Mouse (Mus musculus) cerebellum, adult 11 months (tissue): ENCODE results near the gene Gm42421.

ENCODE experiments used
- DNase-seq: peaks from one replicate; pipeline ENCODE4 v3.0.0; 2022

Gm42421 gene

DNA sequence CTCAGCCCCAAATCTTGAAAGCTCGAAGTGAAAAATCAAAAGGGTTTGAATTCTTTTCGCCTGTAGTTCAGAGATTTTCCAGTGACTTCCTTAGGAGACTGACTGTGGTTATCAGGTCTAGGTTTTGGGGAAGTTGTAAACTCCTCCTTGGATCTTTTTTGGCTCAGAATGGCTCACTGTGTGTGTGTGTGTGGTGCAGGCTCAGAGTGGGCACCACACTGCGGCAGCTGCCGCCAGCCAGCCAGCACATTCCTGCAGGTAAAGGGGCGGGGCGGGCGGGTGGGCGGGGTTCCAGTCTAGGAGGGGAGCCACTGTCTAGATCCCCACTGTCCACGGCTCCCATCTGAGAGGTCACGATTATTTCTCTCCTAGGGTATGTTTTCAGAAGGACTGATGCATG is 13.6 kb downstream of the Gm42421 start:
- DNase-seq, result no peak

DNA sequence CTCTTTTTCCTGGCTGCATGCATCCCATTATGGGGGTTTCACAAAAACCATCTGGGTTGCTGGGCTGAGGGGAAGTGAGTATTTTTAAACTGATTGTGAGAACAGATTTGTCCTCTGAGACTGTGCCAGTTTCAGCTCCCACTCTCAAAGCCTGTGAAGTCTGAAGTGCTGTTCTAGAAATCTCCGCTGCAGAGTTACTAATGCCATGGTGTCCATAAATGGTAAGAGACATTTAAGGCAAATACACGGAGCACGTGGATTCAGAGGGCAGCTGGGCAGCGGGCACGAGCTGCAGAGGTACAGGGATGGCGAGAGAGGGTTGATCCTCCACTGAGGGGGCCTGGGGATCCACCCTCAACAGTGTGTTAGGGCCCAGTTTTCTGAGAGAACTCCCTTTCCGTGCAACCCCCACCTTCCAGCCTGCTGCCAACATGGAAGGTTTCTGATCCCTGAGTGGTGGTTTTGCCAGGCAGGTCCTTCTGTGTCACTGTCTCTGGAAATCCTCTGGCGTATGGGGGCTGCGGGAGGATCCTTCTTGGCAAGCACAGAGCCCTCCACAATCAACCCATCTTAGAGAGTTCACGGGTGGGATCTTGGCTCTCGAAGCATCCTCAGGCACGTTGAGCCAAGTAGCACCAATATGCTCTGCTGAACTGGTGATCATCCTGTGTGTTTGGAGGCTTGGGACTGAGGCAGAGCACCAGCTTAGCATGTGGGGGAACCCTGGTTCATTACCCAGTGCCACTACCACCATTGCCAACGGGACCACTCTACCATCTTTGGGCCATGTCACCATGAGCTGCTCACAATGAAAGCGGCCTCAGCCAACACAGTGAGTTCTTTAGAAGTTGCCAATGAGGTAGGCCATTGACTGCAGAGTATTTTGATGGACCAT is 15.5 kb downstream of the Gm42421 start:
- DNase-seq, result no peak

DNA sequence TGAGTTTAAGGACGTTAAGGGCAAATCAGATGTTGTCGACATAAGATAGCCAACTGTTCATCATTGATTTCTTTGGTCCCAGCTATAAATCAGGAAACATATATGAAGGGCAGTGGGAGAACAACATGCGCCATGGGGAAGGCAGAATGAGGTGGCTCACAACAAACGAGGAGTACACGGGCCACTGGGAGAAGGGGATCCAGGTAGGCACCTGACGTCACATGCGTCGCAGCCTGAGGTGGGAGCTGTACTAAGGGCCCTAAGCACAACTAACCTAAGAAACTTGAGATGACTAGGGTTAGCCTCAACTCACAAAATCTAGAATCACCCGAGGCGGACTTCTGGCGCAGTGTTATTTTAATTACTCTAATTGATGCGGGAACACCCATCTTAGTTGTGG is 20.4 kb downstream of the Gm42421 start:
- DNase-seq, result no peak

DNA sequence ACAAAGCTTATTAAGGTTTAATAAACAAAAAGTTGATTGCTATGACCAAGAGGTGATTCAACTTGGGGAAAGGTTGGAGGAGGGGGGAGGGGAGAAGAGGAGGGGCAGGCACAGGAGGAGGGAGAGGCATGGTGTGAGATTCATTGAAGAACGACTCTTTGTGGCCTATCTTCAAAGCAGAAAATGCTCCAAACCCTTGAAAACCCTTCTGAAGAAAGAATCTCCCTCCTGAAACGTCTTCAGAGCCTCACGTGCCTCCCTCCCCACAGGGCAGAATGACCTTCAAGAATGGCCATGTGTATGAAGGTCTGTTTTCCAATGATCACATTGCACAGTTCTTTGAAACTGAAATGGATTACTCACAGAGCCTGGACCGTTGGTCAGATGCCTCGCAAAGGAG is 22.0 kb downstream of the Gm42421 start:
- no peak for DNase-seq

DNA sequence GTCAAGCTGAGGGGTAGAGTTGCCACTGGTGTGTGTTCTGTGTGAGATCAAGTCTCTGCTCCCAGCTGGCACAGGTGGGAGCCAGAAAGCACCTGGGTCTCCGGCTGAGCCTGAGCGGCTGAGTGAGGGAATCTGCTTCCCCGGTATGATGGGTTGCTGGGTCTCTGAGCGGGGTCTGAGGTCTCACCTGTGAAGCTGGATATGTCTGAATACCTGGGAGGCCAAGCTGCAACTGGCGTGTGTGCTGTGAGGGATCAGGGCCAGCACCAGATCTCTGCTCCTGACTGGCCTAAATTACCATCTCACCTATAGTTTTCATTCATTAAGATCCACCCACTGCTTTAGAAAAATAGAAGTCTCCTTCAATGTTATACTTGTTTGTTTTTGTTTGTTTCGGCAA is 29.1 kb downstream of the Gm42421 start:
- no peak for DNase-seq

DNA sequence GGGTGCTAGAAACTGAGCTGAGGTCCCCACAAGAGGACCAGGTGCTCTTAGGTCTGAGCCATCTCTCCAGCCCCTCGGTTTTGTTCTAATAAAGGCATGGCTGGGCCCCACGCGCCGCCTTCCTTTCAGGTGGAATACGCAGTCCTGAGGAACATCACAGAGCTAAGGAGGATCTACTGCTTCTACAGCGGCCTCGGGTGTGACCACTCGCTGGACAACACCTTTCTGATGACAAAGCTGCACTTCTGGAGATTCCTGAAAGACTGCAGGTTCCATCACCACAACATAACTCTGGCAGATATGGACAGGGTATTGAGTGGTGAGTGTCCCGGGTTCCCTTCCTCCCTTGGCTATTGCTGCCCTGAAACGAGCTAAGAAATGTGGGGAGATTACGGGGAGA is 31.6 kb downstream of the Gm42421 start:
- DNase-seq, result no peak

DNA sequence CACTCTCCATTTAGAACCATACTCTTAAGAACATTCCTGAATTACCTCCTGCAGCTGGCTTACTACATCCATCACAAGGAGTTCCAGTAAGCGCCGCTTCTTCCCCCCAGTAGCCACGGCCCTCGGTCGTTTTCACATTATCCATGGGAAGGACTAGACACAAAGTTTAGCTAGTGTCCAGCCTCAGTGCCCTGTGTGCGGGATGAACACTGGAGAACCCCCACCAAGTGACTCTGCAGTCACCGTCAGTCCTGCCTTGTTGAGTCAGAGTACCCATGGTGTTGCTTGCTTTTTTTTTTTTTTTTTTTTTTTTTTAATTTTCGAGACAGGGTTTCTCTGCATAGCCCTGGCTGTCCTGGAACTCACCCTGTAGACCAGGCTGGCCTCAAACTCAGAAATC is 33.2 kb downstream of the Gm42421 start:
- no peak for DNase-seq

DNA sequence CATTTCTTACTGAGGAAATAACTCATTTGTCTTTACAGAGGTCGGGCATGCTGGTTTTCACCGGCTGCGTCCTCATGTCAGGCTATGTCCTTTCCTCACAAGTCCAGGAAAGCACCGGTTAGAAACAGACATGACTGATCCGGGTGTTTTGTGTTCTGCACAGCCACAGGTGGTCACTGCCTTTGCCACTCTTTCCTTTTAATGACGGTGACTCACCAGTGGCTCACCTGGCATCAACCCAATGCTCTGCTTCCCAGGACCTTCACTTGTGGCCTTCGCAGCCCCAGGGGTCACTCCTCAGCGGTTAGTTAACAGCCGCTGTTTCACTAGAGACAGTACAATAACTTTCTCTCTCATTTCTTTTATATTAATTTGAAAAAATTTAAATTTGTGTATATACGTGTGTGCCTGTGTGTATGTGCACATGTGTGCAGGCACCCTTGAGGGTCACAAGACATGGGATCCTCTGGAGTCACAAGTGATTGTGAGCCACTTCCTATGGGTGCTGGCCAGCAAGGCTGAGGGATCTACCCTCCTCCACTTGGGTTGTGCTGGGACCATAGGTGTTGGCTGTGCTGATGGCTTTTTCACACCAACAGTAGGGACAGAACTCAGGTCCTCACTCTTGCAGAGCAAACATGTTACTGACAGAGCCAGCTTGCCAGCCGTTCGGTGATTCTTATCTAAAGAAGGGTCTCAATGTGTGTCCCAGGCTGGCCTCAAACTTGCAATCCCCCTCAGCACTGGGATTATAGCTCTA is 37.8 kb downstream of the Gm42421 start:
- no peak for DNase-seq

DNA sequence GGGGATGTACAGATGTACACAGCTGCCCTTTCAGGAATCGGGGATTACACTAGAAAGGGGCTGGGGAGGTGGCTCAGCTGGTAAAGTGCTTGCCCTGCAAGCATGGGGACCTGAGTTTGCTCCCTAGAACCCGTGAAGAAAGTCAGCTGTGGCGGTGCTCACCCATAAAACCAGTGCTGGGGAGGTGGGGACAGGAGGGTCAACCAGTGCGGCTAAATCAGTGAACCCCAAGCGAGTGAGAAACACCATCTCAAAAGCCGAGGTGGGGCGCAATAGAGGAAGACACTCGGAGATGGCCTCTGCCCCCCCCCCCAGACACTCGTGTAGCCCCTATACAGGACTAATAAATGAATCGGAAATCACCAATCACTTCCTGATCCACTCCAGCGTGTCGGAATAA is 38.7 kb downstream of the Gm42421 start:
- DNase-seq, result no peak

DNA sequence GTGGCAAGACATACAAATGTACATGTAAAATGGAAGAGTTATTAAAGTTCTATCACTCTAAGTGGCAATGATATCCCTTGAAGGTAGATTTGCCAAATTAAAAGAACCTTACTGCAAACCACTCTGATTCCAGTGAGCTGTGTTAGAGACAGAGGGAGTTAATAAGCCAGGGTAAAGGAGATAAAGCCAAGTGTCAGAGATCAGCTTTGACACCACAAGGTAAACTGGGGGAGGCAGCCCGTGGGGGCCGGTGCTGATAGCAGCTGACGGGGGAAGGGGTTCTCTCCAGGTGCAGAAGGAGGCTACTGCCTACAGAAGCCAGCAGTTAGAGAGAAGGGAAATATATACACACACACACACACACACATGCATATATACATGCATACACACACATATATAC is 44.7 kb downstream of the Gm42421 start:
- no peak for DNase-seq

DNA sequence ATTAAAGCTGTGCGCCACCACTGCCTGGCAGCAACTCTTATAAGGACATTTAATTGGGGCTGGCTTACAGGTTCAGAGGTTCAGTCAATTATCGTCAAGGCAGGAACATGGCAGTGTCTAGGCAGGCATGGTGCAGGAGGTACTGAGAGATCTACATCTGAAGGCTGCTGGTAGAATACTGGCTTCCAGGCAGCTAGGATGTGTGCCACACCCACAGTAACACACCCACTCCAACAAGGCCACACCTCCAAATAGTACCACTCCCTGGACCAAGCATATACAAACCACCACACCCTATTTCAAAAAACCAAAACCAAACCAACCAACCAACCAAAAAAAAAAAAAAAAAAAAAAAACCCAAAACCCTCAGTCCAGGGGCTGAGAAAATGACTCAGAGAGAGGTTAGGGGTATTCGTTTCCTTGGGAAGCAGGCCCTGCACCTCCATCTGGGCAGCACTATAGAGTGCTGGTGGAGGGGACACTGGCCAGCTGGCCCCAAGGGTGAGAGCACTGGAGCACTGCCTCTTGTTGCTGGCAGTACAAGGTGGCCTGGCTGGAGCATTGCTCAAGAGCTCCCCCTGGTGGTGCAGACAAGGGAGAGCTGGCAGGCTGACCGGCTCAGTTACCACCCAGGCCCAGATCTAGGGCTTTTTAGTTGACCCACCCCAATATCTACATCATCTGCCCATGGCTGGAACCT is 47.1 kb downstream of the Gm42421 start:
- DNase-seq, result peak; percentile 42

DNA sequence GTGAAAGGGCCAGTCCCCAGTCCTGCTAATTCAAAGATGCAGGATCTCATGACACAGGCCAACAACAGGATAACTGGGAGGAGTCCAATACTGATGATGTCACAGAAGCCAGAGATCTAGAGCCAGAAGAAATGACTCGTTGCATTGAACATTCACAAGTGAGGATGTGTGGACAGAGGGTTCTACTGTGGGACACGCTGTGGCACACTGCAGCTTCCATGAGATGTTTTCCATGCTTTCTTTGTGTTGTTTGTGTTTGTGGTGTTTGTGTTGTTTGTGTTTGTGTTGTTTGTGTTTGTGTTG is 47.6 kb downstream of the Gm42421 start:
- DNase-seq, result no peak

DNA sequence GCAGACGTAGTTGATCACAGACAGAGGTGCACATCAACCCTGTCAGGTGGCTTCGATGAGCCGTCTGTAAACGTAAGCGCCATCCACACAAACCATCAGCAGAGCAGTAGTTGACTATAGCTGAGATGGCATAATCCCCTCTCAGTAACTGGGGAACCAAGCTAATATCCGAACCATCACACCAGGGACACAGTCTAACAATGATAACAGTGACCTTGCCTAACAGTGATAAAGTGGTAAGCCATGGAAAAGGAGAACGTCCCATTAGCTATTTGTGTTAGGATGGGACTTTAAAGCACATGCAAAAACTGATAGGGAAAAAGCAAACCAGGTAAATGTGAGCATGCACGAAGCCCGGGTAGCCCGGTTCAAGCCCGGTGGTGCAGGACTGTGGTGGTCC is 48.3 kb downstream of the Gm42421 start:
- no peak for DNase-seq

DNA sequence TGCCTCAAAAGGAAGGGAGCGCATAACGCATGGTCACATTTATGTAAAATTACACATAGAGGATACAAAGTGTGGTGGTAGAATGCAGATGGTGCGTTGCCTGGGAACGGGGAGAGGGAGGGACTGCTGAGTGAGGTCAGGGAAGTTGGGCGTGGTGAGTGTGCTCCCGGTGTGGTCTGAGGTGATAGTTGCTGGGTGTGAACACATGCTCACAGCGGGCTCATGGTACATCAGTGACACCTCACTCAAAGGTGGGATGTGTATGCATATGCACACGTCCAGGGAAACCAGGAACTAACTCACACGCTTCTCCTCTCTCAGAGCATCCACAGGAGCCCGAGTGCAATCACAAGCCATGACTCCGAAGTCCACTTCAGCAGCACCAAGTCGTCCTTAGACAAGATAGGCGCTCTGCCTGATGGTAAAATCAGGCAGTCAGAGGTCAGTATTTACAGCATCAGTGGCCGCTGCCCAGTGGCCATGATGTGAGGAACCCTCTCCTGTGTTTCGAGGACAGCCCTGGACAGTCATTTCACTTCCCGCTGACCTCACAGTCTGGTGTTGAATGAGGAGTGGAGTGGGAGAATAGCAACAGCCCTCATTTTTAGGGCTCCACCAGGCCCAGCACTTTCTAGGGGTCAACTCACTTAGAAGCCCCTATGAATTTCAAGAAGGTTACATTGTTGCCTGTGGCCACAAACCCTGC is 48.9 kb downstream of the Gm42421 start:
- no peak for DNase-seq

DNA sequence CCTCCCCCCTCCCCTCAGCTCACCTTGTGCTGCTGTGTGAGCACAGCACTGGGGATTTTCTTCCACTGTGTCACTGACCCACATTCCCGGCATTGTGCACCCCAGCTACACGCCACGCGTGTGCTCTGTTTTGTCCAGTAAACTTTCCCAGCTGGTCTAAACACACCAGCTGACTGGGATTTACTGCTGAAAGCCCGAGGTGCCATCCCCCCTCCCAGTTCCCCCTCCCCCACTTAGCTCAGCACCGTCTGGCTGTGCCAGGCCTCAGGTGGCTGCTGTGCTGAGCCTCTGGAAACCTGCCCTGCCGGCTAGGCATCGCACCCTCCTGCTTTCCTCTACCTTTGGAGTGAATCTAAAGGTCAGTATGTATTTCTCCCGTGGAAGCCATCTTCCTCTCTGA is 52.9 kb downstream of the Gm42421 start:
- DNase-seq, result no peak

DNA sequence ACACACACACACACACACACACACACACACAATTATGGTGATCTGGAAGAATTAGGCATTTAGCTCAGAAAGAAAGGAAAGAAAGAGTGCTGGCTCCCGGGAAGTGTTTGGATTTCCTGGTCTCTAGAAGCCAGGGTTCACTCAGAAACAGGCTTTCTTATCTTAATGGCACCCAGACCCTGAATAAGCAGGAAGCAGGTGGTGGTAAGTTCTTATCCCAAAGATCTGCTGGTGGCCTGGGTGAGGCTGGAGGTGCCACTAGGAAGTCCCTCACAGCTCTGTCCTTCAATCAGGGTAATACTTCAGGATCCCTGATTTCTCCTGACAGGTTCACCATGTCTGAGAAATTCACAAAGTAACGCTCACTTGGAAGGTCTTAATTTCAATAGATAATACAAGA is 54.4 kb downstream of the Gm42421 start:
- DNase-seq, result no peak

DNA sequence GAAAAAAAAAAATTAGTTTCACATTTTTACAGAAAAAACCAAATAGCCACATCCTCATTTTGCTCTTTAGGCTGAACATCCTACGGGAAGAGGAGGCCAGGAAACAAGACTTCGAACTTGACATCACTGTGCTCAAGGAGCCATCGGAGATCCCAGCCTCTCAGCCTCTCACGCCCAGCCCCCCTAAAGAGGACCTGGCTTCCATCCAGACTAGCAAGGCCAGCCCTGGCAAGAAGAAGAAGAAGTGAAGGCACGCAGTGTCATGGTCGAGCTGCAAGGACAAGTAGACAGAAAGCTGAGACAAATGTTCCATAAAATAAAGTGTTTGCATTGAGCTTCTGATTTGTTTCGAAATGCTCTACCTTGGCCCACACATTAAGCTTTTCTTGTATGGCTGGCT is 57.4 kb downstream of the Gm42421 start:
- no peak for DNase-seq
